Mouse (Mus musculus): ENCODE data around the gene Mypop. TPM values are rescaled to one million over a fixed set of nuclear protein-coding genes. Genes with fewer than 3 reads are reported as not detected.
A peak's percentile ranks its signal among the peaks of the same experiment; 100 is the strongest.

Mypop gene
- polyA plus RNA-seq, 1 experiment from 2014 or later = 7.4 TPM

DNA sequence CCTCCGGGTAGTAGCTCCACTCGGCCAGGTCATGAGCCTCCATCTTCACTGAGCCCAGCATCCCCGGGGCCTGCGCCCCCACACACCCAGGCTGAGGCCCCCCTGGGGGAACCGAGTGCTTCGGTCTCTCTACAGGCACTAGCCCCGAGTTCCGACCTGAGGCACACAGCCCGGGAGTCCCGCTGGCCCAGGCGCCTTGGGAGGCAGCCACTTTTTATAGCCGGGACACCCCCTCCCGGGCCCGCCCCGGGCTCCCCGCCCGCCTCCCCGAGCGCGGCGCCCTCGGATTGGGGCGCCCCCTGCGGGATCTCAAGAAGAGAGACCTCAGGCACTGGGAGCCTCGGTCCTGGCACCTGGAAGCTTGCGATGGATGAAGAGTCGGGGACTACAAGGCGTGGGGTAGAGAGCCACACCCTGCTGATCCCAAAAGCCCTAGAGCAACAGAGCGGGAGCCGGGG lies 32.3 kb downstream of the Mypop start, which contains the start of gene Foxa3:
Gene Foxa3 (minus strand): TSS at position 182 of the 458 bp plus-strand sequence.
- Histone ChIP-seq H3K9ac (peak within 1 kb of the TSS; percentile 93), H3K36me3 (no peaks in the 10 kb centered on the region), H3K4me3 (peak within 1 kb of the TSS; percentile 90), H3K9me3 (no peaks in the 10 kb centered on the region), H3K4me1 (replicated peaks) (peaks cover 19% of the 10 kb centered on the region), H3K27me3 (peaks cover 42% of the 10 kb centered on the region), H3K27ac (replicated peaks) (peak within 1 kb of the TSS; percentile 70), H3K4me2 (peak within 1 kb of the TSS; percentile 92)
- WGBS = 4% methylated on average over 30 of the region's 30 CpGs
- peak; percentile 45 for ATAC-seq (ENCODE audit: low read depth)

DNA sequence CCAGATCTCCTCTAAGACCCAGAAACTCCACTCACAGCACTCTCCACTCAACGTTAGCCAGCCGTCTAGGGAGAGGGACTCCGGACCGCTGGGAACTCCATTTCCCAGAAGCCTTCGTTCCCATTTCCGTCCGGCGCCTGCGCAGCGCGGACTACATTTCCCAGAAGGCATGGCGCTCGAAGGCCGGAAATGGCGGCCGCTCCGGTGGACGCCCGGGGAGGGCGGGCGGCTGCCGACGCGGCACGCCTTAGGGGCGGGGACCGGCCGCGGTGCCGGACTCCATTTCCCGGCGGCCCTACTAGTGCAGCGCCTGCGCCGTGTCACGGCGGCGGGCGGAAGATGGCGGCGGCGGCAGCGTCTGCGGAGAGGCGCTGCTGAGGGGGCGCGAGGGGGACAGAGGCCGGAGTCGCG lies 33.1 kb downstream of the Mypop start, which contains the start of gene Sympk:
Gene Sympk (plus strand): TSS at position 282 of the 411 bp plus-strand sequence.
- WGBS = under 1% methylated on average over 50 of the region's 50 CpGs
- peak; percentile 95 for ATAC-seq (ENCODE audit: low read depth)
- Histone ChIP-seq H3K4me3 (peak within 1 kb of the TSS; percentile 90), H3K4me1 (replicated peaks) (peaks cover 19% of the 10 kb centered on the region), H3K9ac (peak within 1 kb of the TSS; percentile 93), H3K27me3 (peaks cover 42% of the 10 kb centered on the region), H3K4me2 (peak within 1 kb of the TSS; percentile 92), H3K27ac (replicated peaks) (peak within 1 kb of the TSS; percentile 70), H3K36me3 (peaks cover 4% of the 10 kb centered on the region), H3K9me3 (no peaks in the 10 kb centered on the region)

DNA sequence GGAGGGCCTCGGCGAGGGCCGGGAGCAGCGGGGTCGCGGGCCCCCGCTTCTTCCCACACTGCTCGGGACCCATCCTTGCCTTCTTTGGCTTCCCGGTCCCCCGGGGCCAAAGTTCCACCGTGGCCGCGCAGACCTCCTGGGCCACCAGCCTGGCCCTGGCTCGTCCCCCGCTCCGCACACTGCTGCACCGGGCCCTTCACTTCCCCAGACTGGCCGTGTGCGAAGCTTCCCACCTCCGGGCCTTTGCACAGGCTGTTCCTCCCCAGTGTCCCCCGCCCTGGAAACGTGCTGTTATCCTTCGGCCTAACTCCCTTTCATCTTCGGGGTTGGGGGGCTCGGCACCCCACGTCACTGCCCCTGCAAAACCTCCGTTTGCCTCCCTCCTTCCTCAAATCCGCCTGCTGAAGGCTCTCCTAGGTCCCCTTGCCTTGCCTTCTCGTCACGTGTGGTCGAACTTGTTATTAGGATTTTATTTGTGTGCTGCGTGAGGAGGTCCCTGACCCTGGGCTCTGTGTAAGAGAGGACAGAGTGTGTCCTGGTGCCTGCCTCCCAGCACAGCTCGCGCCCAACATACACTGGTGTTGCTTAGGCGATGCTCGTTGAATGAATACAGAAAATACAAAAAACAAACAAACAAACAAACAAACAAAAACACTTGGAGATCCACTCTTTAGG lies 33.7 kb downstream of the Mypop start:
- peak; percentile 75 for ATAC-seq (ENCODE audit: low read depth)
- Histone ChIP-seq H3K9ac (peak overlapping the region; percentile 93), H3K27ac (replicated peaks) (peak overlapping the region; percentile 70), H3K4me2 (peak overlapping the region; percentile 92), H3K36me3 (peaks cover 10% of the 10 kb centered on the region), H3K27me3 (peaks cover 42% of the 10 kb centered on the region), H3K9me3 (no peaks in the 10 kb centered on the region), H3K4me3 (peak overlapping the region; percentile 90), H3K4me1 (replicated peaks) (peaks cover 19% of the 10 kb centered on the region)
- WGBS = 3% methylated on average over 26 of the region's 36 CpGs

DNA sequence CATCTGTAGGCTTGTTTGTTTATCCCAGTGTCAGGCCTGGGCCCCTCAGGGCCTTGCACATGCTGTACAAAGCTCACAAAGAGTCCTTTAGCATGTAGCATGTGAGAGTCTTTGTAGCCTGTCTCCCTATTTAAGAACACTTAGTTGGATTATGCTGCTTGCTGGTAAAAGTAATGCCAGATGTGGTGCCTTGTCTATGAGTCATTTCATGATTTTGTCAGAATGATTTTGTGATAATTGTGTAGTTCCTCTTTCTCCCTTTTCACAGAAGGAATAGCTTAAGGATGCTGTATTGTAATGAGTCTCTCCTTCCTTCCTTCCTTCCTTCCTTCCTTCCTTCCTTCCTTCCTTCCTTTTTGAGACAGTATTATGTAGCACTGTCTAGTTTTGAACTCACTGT lies 37.0 kb downstream of the Mypop start:
- ATAC-seq (ENCODE audit: low read depth) = no peak
- no peaks in the 10 kb centered on the region for H3K9me3 ChIP-seq
- H3K27ac ChIP-seq (replicated peaks) = no peak overlapping the region
- H3K4me3 ChIP-seq = no peak overlapping the region
- peaks cover 8% of the 10 kb centered on the region for H3K27me3 ChIP-seq
- H3K36me3 ChIP-seq = peaks cover 43% of the 10 kb centered on the region
- peaks cover 19% of the 10 kb centered on the region for H3K4me1 ChIP-seq (replicated peaks)
- H3K4me2 ChIP-seq = no peak overlapping the region
- no peak overlapping the region for H3K9ac ChIP-seq

DNA sequence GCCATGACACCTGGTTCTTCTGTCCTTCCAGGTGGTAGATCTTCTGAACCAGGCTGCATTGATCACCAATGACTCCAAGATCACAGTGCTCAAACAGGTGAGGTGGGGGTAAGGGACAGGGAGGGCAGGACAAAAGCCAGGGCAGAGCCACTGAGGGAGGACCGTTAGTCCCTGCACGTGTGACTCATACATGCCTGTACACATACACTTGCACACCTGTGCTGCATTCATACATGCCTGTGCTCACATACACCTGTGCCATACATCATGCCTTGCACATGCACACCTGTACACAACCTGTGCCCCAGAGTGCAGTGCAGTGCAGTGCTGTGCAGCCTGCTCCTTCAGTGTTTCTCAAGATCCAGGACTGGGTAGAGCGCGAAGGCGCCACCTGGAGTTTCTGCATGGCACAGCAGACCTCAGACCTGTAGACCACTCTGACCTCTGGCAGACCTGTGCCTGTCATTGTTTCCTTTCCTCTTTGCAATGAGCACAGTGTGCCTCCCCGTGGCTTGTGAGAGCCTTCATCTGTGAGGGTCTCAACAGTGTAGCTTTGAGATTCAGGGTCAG lies 38.1 kb downstream of the Mypop start:
- Histone ChIP-seq H3K9me3 (no peaks in the 10 kb centered on the region), H3K4me2 (no peak overlapping the region)
- ATAC-seq (ENCODE audit: low read depth) = peak; percentile 21

DNA sequence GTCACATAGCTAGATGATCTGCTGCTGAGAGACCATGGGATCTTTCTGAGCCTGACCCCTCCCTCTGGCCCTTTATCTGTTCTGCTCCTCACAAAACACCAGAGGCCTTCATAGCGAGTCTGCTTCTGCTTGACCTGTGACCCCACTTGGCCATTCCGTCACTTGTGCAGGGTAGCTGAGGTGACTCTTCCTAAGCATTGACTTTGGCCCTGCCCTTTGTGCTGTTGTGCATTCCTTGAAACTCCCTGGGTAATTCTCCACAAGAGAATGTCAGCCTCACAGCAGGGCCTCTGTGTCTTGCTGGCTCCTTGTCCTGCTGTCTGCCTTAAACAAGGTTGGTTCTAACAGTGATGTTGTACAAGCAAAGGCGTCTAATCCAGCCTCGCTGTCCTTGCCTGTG lies 40.6 kb downstream of the Mypop start:
- Histone ChIP-seq H3K36me3 (peaks cover 77% of the 10 kb centered on the region), H3K9me3 (no peaks in the 10 kb centered on the region), H3K9ac (no peak overlapping the region), H3K27ac (replicated peaks) (no peak overlapping the region), H3K4me2 (no peak overlapping the region), H3K4me3 (no peak overlapping the region), H3K27me3 (no peaks in the 10 kb centered on the region), H3K4me1 (replicated peaks) (no peaks in the 10 kb centered on the region)
- WGBS = 44% methylated on average over 4 of the region's 4 CpGs
- no peak for ATAC-seq (ENCODE audit: low read depth)

More for the DNA sequence above, 38.1 kb downstream of the Mypop start:
- no peak overlapping the region for H3K27ac ChIP-seq (replicated peaks)
- H3K9ac ChIP-seq = no peak overlapping the region
- H3K4me1 ChIP-seq (replicated peaks) = peaks cover 19% of the 10 kb centered on the region
- H3K27me3 ChIP-seq = no peaks in the 10 kb centered on the region
- H3K4me3 ChIP-seq = no peak overlapping the region
- H3K36me3 ChIP-seq = peaks cover 52% of the 10 kb centered on the region
- WGBS = 58% methylated on average over 6 of the region's 6 CpGs

DNA sequence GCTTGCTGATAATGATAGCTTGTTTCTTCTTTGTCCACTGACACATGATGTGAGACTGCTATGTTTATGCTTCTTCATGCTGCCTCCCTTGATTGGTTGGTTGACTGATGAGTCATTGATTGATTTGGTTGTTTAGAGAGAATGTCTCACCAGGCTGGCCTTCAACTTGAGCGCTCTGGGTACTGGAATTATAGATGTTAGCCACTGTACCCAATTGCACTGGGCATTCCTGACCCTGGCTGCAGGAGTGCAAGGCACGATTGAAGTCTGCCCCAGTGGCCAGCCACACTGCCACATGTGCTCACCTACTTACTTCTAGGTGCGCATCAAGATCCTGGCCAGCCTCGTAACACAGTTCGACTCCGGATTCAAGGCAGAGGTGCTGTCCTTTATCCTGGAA lies 53.6 kb downstream of the Mypop start:
- H3K27me3 ChIP-seq = no peaks in the 10 kb centered on the region
- no peak overlapping the region for H3K4me2 ChIP-seq
- no peak for ATAC-seq (ENCODE audit: low read depth)
- H3K36me3 ChIP-seq = peaks cover 99% of the 10 kb centered on the region
- 96% methylated on average over 6 of the region's 6 CpGs for WGBS
- no peak overlapping the region for H3K4me3 ChIP-seq
- H3K27ac ChIP-seq (replicated peaks) = no peak overlapping the region
- no peak overlapping the region for H3K9ac ChIP-seq
- no peaks in the 10 kb centered on the region for H3K4me1 ChIP-seq (replicated peaks)
- no peaks in the 10 kb centered on the region for H3K9me3 ChIP-seq

DNA sequence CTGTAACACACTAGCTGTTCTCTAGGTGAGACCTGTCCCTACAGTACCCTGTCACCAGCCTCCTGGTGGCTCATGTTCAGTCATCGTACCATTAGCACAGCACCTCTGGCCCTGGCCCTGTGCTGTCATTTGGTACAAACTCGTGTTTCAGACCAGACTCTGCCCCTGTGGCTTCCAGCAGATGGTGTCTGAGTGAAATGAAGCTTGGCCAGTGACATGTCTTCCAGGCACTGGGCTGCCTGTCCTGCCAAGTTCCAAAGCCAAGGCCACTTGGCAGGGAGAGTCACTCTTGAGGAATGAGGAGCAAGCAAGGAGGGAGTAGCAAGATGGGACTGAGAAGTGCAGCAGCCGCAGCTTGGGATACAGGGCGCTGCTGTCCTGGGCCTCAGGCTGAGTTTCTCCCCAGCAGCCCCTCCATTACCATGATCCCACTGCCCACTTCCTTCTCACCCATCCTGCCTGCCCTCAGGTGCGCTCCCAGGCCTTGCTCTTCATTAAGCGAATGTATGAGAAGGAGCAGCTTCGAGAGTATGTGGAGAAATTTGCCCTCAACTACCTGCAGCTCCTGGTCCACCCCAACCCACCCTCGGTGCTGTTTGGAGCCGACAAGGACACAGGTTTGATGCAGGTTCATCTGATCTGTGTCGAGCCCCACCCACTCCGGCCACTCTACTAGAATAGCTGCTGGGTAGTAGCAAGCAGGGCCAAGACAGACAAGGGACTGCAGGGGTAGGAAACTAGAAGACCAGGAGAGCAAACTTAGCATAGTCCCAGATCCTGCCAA lies 55.4 kb downstream of the Mypop start:
- Histone ChIP-seq H3K4me1 (replicated peaks) (no peaks in the 10 kb centered on the region), H3K9ac (no peak overlapping the region), H3K27ac (replicated peaks) (no peak overlapping the region), H3K36me3 (peaks cover 99% of the 10 kb centered on the region), H3K4me2 (no peak overlapping the region), H3K27me3 (no peaks in the 10 kb centered on the region), H3K9me3 (no peaks in the 10 kb centered on the region), H3K4me3 (no peak overlapping the region)
- ATAC-seq (ENCODE audit: low read depth) = no peak
- 94% methylated on average over 11 of the region's 11 CpGs for WGBS

DNA sequence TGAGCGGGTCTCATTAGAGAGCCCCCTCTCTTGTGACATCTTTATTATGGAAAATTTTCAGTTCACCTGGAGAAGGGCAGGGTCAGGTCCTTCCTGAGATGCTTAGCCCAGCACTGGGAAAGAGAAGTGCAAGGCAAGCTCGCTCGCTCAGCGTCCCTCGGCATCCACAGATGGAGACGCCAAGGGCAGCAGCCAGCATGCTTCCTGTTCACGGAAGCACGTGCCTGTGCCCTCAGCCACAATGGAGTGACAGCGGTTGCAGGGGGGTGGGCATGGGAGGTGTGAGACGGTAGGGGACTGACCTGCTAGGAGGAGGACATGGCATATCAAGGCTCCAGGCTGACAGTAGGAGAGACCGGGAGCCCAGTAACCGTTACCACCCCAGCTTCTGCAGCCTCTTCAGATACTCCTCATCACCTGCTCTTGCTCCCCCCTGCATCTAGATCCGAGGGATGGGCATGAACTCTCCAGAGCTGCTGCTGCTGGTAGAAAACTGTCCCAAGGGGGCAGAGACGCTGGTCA lies 57.0 kb downstream of the Mypop start:
- Histone ChIP-seq H3K36me3 (peaks cover 94% of the 10 kb centered on the region), H3K4me2 (no peak overlapping the region), H3K9ac (no peak overlapping the region), H3K4me3 (no peak overlapping the region), H3K9me3 (no peaks in the 10 kb centered on the region), H3K4me1 (replicated peaks) (no peaks in the 10 kb centered on the region), H3K27ac (replicated peaks) (no peak overlapping the region), H3K27me3 (no peaks in the 10 kb centered on the region)
- whole genome bisulfite sequencing = 91% methylated on average over 14 of the region's 14 CpGs
- ATAC-seq (ENCODE audit: low read depth) = no peak

DNA sequence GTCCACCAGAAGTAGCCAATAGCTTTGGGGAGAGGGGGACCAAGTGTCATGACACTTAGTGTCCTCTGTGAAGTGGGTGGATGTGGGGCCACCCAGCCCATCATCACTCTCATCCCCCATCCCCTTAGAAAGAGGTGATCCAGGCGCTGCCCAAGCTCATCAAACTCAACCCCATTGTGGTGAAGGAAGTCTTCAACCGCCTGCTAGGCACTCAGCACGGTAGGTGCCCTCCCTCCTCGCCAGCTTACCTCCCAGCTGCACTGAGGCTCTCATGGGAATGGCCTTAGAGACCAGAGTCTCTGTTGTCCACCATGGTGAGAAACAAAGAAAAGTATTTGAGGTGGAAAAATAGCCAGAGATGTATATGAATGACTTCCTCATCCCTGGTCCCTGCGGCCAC lies 58.2 kb downstream of the Mypop start:
- Histone ChIP-seq H3K4me3 (no peak overlapping the region), H3K27me3 (no peaks in the 10 kb centered on the region), H3K4me1 (replicated peaks) (peaks cover 4% of the 10 kb centered on the region), H3K27ac (replicated peaks) (no peak overlapping the region), H3K36me3 (peaks cover 83% of the 10 kb centered on the region), H3K9ac (no peak overlapping the region), H3K9me3 (no peaks in the 10 kb centered on the region), H3K4me2 (no peak overlapping the region)
- no peak for ATAC-seq (ENCODE audit: low read depth)
- WGBS = 90% methylated on average over 5 of the region's 5 CpGs

DNA sequence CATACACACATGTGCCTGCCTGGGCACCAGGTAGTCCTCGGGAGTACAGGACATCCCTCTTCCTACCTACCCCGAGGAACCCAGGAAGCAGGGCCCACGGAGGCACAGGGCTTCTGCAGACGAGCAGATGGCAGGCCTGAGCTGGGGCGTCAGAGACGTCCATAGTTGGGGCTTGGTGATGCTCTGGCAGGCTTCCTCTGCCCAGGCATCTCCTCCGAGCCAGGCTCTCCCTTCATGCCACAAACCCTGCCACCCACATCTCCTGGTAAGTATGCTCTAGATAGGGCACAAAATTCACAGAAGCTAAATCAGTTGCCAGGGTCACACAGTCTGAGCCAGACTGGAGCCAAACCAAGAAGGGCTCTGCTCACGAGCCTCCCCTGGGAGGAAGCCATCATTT lies 59.1 kb downstream of the Mypop start:
- H3K9ac ChIP-seq = no peak overlapping the region
- peaks cover 11% of the 10 kb centered on the region for H3K4me1 ChIP-seq (replicated peaks)
- H3K9me3 ChIP-seq = no peaks in the 10 kb centered on the region
- peaks cover 74% of the 10 kb centered on the region for H3K36me3 ChIP-seq
- WGBS = 91% methylated on average over 8 of the region's 8 CpGs
- no peak for ATAC-seq (ENCODE audit: low read depth)
- no peaks in the 10 kb centered on the region for H3K27me3 ChIP-seq
- no peak overlapping the region for H3K4me2 ChIP-seq
- no peak overlapping the region for H3K27ac ChIP-seq (replicated peaks)
- H3K4me3 ChIP-seq = no peak overlapping the region

DNA sequence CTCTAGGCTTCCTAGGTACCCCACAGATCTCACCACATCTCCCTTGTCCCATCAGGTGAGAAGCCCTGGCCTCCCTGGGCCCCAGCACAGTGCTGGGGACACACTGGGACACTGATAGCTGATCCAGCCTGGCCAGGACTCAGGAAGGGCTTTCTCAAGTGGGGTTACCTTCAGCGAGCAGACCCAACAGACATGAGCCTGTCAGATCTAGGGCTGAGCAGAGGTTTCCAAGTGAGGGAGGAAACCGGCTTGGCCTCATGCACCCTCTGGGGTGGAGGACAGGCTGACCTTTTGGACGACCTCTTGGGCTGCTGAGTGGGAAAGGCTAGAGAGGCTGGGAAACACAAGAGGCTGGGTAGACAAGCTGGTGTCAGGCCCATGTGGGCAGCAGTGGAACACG lies 60.1 kb downstream of the Mypop start:
- Histone ChIP-seq H3K27ac (replicated peaks) (no peak overlapping the region), H3K9ac (no peak overlapping the region), H3K9me3 (no peaks in the 10 kb centered on the region), H3K27me3 (no peaks in the 10 kb centered on the region), H3K4me3 (no peak overlapping the region), H3K4me2 (no peak overlapping the region), H3K36me3 (peaks cover 64% of the 10 kb centered on the region), H3K4me1 (replicated peaks) (peaks cover 11% of the 10 kb centered on the region)
- WGBS = 78% methylated on average over 4 of the region's 4 CpGs
- no peak for ATAC-seq (ENCODE audit: low read depth)
